12 mouse cellular contexts compared by ENCODE assay signal in the genomic region with DNA sequence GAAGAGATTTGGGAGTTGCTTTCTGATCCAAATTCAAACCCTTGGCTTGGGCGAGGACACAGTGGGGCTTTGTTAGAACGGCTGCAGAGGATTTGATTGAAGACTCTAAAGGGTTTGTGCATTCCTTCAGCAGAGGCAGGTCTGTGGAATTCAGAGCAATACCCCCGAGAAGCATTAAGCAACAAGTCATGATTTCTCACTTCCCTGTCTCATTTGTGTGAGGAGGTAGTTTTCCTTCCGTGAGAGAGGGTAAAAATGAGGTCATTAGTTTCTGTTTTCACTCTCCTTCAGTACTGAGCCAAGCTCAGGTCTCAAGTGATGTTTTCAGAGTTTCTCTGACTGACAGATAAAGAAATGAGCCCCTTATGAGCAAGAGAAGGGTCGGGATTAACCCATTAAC.
A peak's percentile ranks its signal among the peaks of the same experiment; 100 is the strongest.
DNase-seq lines count a peak whose midpoint lies in the region; ATAC-seq and TF ChIP-seq lines count a peak whose summit lies in the region.
"Had no signal": no experiment of that assay in that cellular context is flagged by ENCODE, and none has a peak within 500 bp of the region (broad histone marks: within the 10 kb centered on the region; RNA-seq: fewer than 3 reads in every experiment).

No protein-coding gene starts in this region.

- no peaks in the 10 kb centered on the region for H3K27me3 ChIP-seq in lung, embryonic 15.5 days
- no peaks in the 10 kb centered on the region for H3K27me3 ChIP-seq in embryonic facial prominence, embryonic 15.5 days
- no peaks in the 10 kb centered on the region for H3K27me3 ChIP-seq in limb, embryonic 12.5 days
- no peaks in the 10 kb centered on the region for H3K27me3 ChIP-seq in stomach, postnatal 0 days (ENCODE audit: control insufficient read depth, insufficient read depth, low read length)
- H3K27me3 ChIP-seq: liver, embryonic 15.5 days had no signal

- no peak for TF ChIP-seq EP300 in stomach, postnatal 0 days (optimal IDR thresholded peaks at IDR 0.05)

- 9% methylated on average over 5 of the region's 5 CpGs for WGBS in lung, embryonic 15.5 days
- WGBS in embryonic facial prominence, embryonic 15.5 days = 5% methylated on average over 5 of the region's 5 CpGs
- 28% methylated on average over 5 of the region's 5 CpGs for WGBS in limb, embryonic 12.5 days
- 14% methylated on average over 5 of the region's 5 CpGs for WGBS in stomach, postnatal 0 days

- no peak for ATAC-seq in lung, embryonic 15.5 days (ENCODE audit: borderline replicate concordance, extremely low read depth, low FRiP score, low TSS enrichment)
- no peak for ATAC-seq in embryonic facial prominence, embryonic 15.5 days (ENCODE audit: insufficient number of reproducible peaks, low FRiP score, low TSS enrichment, low read depth)
- peak; percentile 31; the same call in 1 of the 2 replicates for ATAC-seq in limb, embryonic 12.5 days (ENCODE audit: insufficient number of reproducible peaks, insufficient read depth, low FRiP score, low TSS enrichment, low read depth)
- ATAC-seq in stomach, postnatal 0 days (ENCODE audit: low FRiP score, low TSS enrichment) = no peak

- H3K9ac ChIP-seq in lung, embryonic 15.5 days = no peak overlapping the region
- H3K9ac ChIP-seq in embryonic facial prominence, embryonic 15.5 days = no peak overlapping the region
- no peak overlapping the region for H3K9ac ChIP-seq in limb, embryonic 12.5 days (replicated peaks)
- no peak overlapping the region for H3K9ac ChIP-seq in stomach, postnatal 0 days (ENCODE audit: low read length)
- H3K9ac ChIP-seq: liver, embryonic 15.5 days had no signal

- H3K9me3 ChIP-seq in lung, embryonic 15.5 days = no peaks in the 10 kb centered on the region
- H3K9me3 ChIP-seq in embryonic facial prominence, embryonic 15.5 days (replicated peaks) = no peaks in the 10 kb centered on the region
- H3K9me3 ChIP-seq in limb, embryonic 12.5 days = no peaks in the 10 kb centered on the region
- no peaks in the 10 kb centered on the region for H3K9me3 ChIP-seq in stomach, postnatal 0 days (ENCODE audit: control insufficient read depth, low read length)
- H3K9me3 ChIP-seq: liver, embryonic 15.5 days had no signal

- H3K27ac ChIP-seq in lung, embryonic 15.5 days = no peak overlapping the region
- no peak overlapping the region for H3K27ac ChIP-seq in embryonic facial prominence, embryonic 15.5 days (replicated peaks)
- H3K27ac ChIP-seq in limb, embryonic 12.5 days = no peak overlapping the region
- H3K27ac ChIP-seq in stomach, postnatal 0 days (replicated peaks) = no peak overlapping the region
- H3K27ac ChIP-seq: liver, embryonic 15.5 days had no signal

- no peaks in the 10 kb centered on the region for H3K36me3 ChIP-seq in lung, embryonic 15.5 days
- H3K36me3 ChIP-seq in embryonic facial prominence, embryonic 15.5 days = no peaks in the 10 kb centered on the region
- H3K36me3 ChIP-seq in limb, embryonic 12.5 days = no peaks in the 10 kb centered on the region
- no peaks in the 10 kb centered on the region for H3K36me3 ChIP-seq in stomach, postnatal 0 days (ENCODE audit: control insufficient read depth, insufficient read depth, low read length)
- H3K36me3 ChIP-seq: G1E; liver, embryonic 15.5 days had no signal

- peak overlapping the region; percentile 9; the same call in 1 of the 2 replicates for H3K4me2 ChIP-seq in lung, embryonic 15.5 days
- H3K4me2 ChIP-seq in embryonic facial prominence, embryonic 15.5 days (replicated peaks) = peak overlapping the region; percentile 30
- peak overlapping the region; percentile 9; the same call in 1 of the 2 replicates for H3K4me2 ChIP-seq in limb, embryonic 12.5 days
- H3K4me2 ChIP-seq in stomach, postnatal 0 days (replicated peaks; ENCODE audit: low read depth) = peak overlapping the region; percentile 1; the same call in 1 of the 2 replicates
- H3K4me2 ChIP-seq: liver, embryonic 15.5 days had no signal

- H3K4me3 ChIP-seq in lung, embryonic 15.5 days = no peak overlapping the region
- H3K4me3 ChIP-seq in embryonic facial prominence, embryonic 15.5 days (replicated peaks) = no peak overlapping the region; the same call in 1 of the 2 replicates
- H3K4me3 ChIP-seq in limb, embryonic 12.5 days (replicated peaks) = no peak overlapping the region
- H3K4me3 ChIP-seq in stomach, postnatal 0 days (ENCODE audit: low read depth, low read length) = no peak overlapping the region
- H3K4me3 ChIP-seq: liver, embryonic 15.5 days had no signal

- no peak for DNase-seq in lung, postnatal 10 days
- DNase-seq in stomach, postnatal 0 days (ENCODE audit: low spot score) = no peak
- DNase-seq in urinary bladder, postnatal 4 days (ENCODE audit: low spot score in 2 of 2) = no peak
- no peak for DNase-seq in left cerebral cortex, postnatal 36 days (ENCODE audit: low spot score in 2 of 2)
- no peak for DNase-seq in adrenal gland, postnatal 10 days
- DNase-seq: kidney, postnatal 10 days; thymus, adult 2 months had no signal

- intact Hi-C loops in left cerebral cortex, postnatal 36 days (cut with DNase I) = no loop called here

- no peak for TF ChIP-seq CTCF in stomach, postnatal 0 days (IDR thresholded peaks at IDR 0.05; ENCODE audit: low read depth)

- no peaks in the 10 kb centered on the region for H3K4me1 ChIP-seq in lung, embryonic 15.5 days
- no peaks in the 10 kb centered on the region for H3K4me1 ChIP-seq in embryonic facial prominence, embryonic 15.5 days
- 0 out of 2 replicates have a peak, but pooled peaks cover 2% of the 10 kb centered on the region for H3K4me1 ChIP-seq in limb, embryonic 12.5 days (replicated peaks)
- H3K4me1 ChIP-seq in stomach, postnatal 0 days (replicated peaks; ENCODE audit: control insufficient read depth, insufficient read depth) = no peaks in the 10 kb centered on the region
- H3K4me1 ChIP-seq: liver, embryonic 15.5 days had no signal
